Mouse (Mus musculus): ENCODE measurements around the gene Olfr1457. TPM values are rescaled to one million over a fixed set of nuclear protein-coding genes. Genes with fewer than 3 reads are reported as not detected.

The Olfr1457 gene
- not detected in 2 replicates for polyA plus RNA-seq (2014; fragmentation: Nextera tagmentation; extraction: Ambion mirVana)

DNA sequence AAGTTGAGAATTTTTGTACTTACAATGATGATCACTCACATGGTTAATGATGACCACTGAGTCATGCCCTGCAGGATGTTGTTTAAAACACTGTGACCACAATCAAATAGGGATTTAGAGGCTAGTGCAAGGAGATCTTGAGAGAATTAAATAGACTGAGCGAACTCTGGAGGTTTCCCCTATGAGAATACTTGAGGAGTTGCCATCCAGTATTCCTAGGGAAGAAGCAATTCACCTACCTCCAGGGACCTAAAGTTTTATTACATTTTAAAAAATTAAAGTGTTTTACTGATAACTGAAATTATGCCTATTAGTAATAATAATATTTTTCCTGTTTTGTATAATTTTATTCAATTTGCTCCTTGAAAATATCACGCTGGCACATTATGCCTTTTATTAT lies at the start of gene Olfr1457:
Olfr1457 (minus strand) TSS at position 101 of the 400 bp plus-strand sequence.
- 69% methylated on average over 2 of the region's 2 CpGs for WGBS
- no peak for DNase-seq (ENCODE audit: low spot score)
- no peaks in the 10 kb centered on the region for H3K4me1 ChIP-seq (ENCODE audit: control insufficient read depth, insufficient read depth, low read length)
- no peaks in the 10 kb centered on the region for H3K9me3 ChIP-seq (ENCODE audit: control insufficient read depth, low read length)
- H3K9ac ChIP-seq (ENCODE audit: low read depth, low read length), result no peak within 1 kb of the TSS
- H3K36me3 ChIP-seq (ENCODE audit: control insufficient read depth, insufficient read depth, low read length), result no peaks in the 10 kb centered on the region
- H3K4me2 ChIP-seq (ENCODE audit: low read depth, low read length), result no peak within 1 kb of the TSS
- no peak within 1 kb of the TSS for H3K4me3 ChIP-seq (ENCODE audit: low read depth, low read length)
- H3K27me3 ChIP-seq (replicated peaks; ENCODE audit: control insufficient read depth, insufficient read depth, low read length), result no peaks in the 10 kb centered on the region
- no peak within 1 kb of the TSS for H3K27ac ChIP-seq (replicated peaks; ENCODE audit: low read depth, low read length)
- ATAC-seq (ENCODE audit: low read depth), result no peak

DNA sequence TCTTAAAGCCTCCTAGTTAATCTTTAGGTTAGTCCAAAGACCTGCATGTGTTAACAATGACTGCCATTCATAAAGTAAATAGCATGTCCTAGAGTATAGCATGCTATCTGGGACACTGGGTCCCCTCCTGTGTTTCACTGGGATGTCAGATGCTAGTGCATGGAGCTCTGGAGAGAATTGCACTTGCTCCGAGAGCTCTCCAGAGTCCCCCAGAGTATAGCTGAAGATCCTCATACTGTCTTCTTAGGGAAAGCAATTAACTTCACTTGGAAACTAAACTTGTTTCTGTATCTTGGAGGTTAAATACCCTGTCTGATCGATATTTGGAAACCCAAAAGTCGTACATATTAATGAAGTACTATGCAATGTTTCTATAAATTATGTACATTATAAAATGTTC lies 9.0 kb upstream of the Olfr1457 start, which contains the start of gene Olfr1458:
Olfr1458 (minus strand) TSS at position 101 of the 400 bp plus-strand sequence.
- Histone ChIP-seq H3K27ac (replicated peaks; ENCODE audit: low read depth, low read length) (no peak within 1 kb of the TSS), H3K4me2 (ENCODE audit: low read depth, low read length) (no peak within 1 kb of the TSS), H3K4me1 (ENCODE audit: control insufficient read depth, insufficient read depth, low read length) (no peaks in the 10 kb centered on the region), H3K36me3 (ENCODE audit: control insufficient read depth, insufficient read depth, low read length) (no peaks in the 10 kb centered on the region), H3K27me3 (replicated peaks; ENCODE audit: control insufficient read depth, insufficient read depth, low read length) (no peaks in the 10 kb centered on the region), H3K9ac (ENCODE audit: low read depth, low read length) (no peak within 1 kb of the TSS), H3K4me3 (ENCODE audit: low read depth, low read length) (no peak within 1 kb of the TSS), H3K9me3 (ENCODE audit: control insufficient read depth, low read length) (no peaks in the 10 kb centered on the region)
- WGBS, result 84% methylated on average over 3 of the region's 3 CpGs
- DNase-seq (ENCODE audit: low spot score), result no peak
- no peak for ATAC-seq (ENCODE audit: low read depth)

DNA sequence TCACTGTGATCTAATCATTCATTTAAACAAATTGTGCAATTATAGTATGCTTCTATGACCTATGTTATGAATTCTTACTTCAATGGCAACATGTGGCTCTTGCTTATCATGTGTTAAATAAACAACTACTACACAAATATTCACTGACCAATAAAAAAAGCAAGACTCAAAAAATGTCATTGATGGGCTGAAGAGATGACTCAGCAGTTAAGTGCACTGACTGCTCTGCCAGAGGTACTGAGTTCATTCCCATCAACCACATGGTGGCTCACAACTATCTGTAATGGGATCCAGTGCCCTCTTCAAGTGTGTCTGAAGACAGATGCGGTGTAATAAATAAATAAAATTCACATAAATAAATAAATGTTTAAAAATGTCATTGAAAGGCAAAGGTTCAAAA lies 3.8 kb downstream of the Olfr1457 start:
- Histone ChIP-seq H3K27ac (replicated peaks; ENCODE audit: low read depth, low read length) (no peak overlapping the region), H3K4me1 (ENCODE audit: control insufficient read depth, insufficient read depth, low read length) (no peaks in the 10 kb centered on the region), H3K4me3 (ENCODE audit: low read depth, low read length) (no peak overlapping the region), H3K27me3 (replicated peaks; ENCODE audit: control insufficient read depth, insufficient read depth, low read length) (no peaks in the 10 kb centered on the region), H3K36me3 (ENCODE audit: control insufficient read depth, insufficient read depth, low read length) (no peaks in the 10 kb centered on the region), H3K9ac (ENCODE audit: low read depth, low read length) (no peak overlapping the region), H3K9me3 (ENCODE audit: control insufficient read depth, low read length) (0 out of 2 replicates have a peak, but pooled peaks cover 7% of the 10 kb centered on the region), H3K4me2 (ENCODE audit: low read depth, low read length) (no peak overlapping the region)
- DNase-seq (ENCODE audit: low spot score), result no peak
- 91% methylated on average over 1 of the region's 1 CpGs for WGBS
- no peak for ATAC-seq (ENCODE audit: low read depth)

DNA sequence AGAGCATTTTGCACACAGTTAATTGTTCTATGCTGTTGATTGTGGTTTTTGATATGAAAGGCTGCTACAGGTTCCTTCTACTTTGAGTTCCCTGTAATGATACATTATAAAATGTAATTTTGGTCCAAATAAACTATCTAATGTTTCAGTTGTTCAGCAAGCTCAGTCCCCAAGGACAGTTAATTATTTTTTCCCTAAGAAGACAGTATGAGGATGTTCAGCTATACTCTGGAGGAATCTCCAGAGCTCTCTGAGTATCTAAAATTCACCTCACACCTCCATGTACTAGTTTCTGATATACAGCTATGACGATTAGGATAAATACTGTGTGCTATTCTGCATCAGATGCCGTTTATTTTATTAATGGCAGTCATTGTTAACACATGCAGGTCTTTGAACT lies 37.4 kb downstream of the Olfr1457 start, which contains the start of gene Olfr1454:
Olfr1454 (plus strand) TSS at position 301 of the 400 bp plus-strand sequence.
- ATAC-seq (ENCODE audit: low read depth) (no peak), DNase-seq (ENCODE audit: low spot score) (no peak)
- no peaks in the 10 kb centered on the region for H3K4me1 ChIP-seq (ENCODE audit: control insufficient read depth, insufficient read depth, low read length)
- WGBS, result 67% methylated on average over 2 of the region's 2 CpGs
- H3K27ac ChIP-seq (replicated peaks; ENCODE audit: low read depth, low read length), result no peak within 1 kb of the TSS
- H3K9me3 ChIP-seq (ENCODE audit: control insufficient read depth, low read length), result peaks cover 10% of the 10 kb centered on the region; the same call in 1 of the 2 replicates
- H3K4me3 ChIP-seq (ENCODE audit: low read depth, low read length), result no peak within 1 kb of the TSS
- no peak within 1 kb of the TSS for H3K4me2 ChIP-seq (ENCODE audit: low read depth, low read length)
- no peak within 1 kb of the TSS for H3K9ac ChIP-seq (ENCODE audit: low read depth, low read length)
- H3K27me3 ChIP-seq (replicated peaks; ENCODE audit: control insufficient read depth, insufficient read depth, low read length), result no peaks in the 10 kb centered on the region
- H3K36me3 ChIP-seq (ENCODE audit: control insufficient read depth, insufficient read depth, low read length), result no peaks in the 10 kb centered on the region

Other genes starting within 250 kb of the Olfr1457 start
- not detected in 2 replicates for gene Olfr1444, start 240.6 kb downstream of the Olfr1457 start, polyA plus RNA-seq (2014; fragmentation: Nextera tagmentation; extraction: Ambion mirVana)
- gene Olfr1445, start 214.0 kb downstream of the Olfr1457 start, polyA plus RNA-seq (2014; fragmentation: Nextera tagmentation; extraction: Ambion mirVana), result not detected in 2 replicates
- gene Olfr1446, start 204.4 kb downstream of the Olfr1457 start, polyA plus RNA-seq (2014; fragmentation: Nextera tagmentation; extraction: Ambion mirVana), result not detected in 2 replicates
- not detected in 2 replicates for gene Olfr1447, start 194.1 kb downstream of the Olfr1457 start, polyA plus RNA-seq (2014; fragmentation: Nextera tagmentation; extraction: Ambion mirVana)
- gene Olfr1448, start 173.5 kb downstream of the Olfr1457 start, polyA plus RNA-seq (2014; fragmentation: Nextera tagmentation; extraction: Ambion mirVana), result not detected in 2 replicates
- gene Olfr1449, start 167.1 kb downstream of the Olfr1457 start, polyA plus RNA-seq (2014; fragmentation: Nextera tagmentation; extraction: Ambion mirVana), result not detected in 2 replicates
- gene Olfr1450, start 147.6 kb downstream of the Olfr1457 start, polyA plus RNA-seq (2014; fragmentation: Nextera tagmentation; extraction: Ambion mirVana), result not detected in 2 replicates
- gene Olfr1451, start 102.9 kb downstream of the Olfr1457 start, polyA plus RNA-seq (2014; fragmentation: Nextera tagmentation; extraction: Ambion mirVana), result not detected in 2 replicates
- not detected in 2 replicates for gene Olfr1453, start 69.6 kb downstream of the Olfr1457 start, polyA plus RNA-seq (2014; fragmentation: Nextera tagmentation; extraction: Ambion mirVana)
- gene Olfr1454, start 37.3 kb downstream of the Olfr1457 start, polyA plus RNA-seq (2014; fragmentation: Nextera tagmentation; extraction: Ambion mirVana), result 0.13 TPM in 1 of 2 replicates, not detected in the other
- gene Olfr1458, start 8.9 kb upstream of the Olfr1457 start, polyA plus RNA-seq (2014; fragmentation: Nextera tagmentation; extraction: Ambion mirVana), result not detected in 2 replicates
- gene Olfr1459, start 51.7 kb upstream of the Olfr1457 start, polyA plus RNA-seq (2014; fragmentation: Nextera tagmentation; extraction: Ambion mirVana), result 0.11 TPM in 1 of 2 replicates, not detected in the other
- gene Olfr1461, start 65.1 kb upstream of the Olfr1457 start, polyA plus RNA-seq (2014; fragmentation: Nextera tagmentation; extraction: Ambion mirVana), result not detected in 2 replicates
- not detected in 2 replicates for gene Olfr1462, start 87.8 kb upstream of the Olfr1457 start, polyA plus RNA-seq (2014; fragmentation: Nextera tagmentation; extraction: Ambion mirVana)
- gene Olfr1463, start 133.4 kb upstream of the Olfr1457 start, polyA plus RNA-seq (2014; fragmentation: Nextera tagmentation; extraction: Ambion mirVana), result not detected in 2 replicates
- gene Olfr1465, start 217.7 kb upstream of the Olfr1457 start, polyA plus RNA-seq (2014; fragmentation: Nextera tagmentation; extraction: Ambion mirVana), result not detected in 2 replicates
- gene Olfr1466, start 241.0 kb upstream of the Olfr1457 start, polyA plus RNA-seq (2014; fragmentation: Nextera tagmentation; extraction: Ambion mirVana), result not detected in 2 replicates

Data from embryonic facial prominence, embryonic 14.5 days (tissue).